Mouse (Mus musculus): ENCODE measurements around the gene Txndc2.

Gene Txndc2

DNA sequence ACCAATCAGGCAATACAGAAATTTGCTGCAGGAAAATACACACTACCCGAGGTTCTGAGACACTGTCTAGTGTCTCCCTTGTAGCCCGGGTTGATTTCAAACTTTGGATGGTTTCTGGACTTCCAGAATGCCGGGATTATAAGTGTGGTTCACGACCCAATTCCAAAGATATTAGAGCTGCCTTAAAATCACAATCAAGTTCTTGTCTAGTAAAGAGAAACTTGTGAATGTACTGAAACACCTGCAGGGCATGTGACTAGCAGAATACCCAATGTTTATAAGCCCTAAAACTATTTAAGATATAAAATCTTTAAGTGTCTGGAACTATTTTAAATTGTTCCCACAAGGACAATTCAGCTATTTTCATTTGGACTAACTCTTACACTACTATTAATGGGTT lies 30.2 kb downstream of the Txndc2 start:
- no peak for DNase-seq

- no peak for DNase-seq
These were observed 33.2 kb downstream of the Txndc2 start for GRCm38 (mm10) chr17:65608743-65609142.

DNA sequence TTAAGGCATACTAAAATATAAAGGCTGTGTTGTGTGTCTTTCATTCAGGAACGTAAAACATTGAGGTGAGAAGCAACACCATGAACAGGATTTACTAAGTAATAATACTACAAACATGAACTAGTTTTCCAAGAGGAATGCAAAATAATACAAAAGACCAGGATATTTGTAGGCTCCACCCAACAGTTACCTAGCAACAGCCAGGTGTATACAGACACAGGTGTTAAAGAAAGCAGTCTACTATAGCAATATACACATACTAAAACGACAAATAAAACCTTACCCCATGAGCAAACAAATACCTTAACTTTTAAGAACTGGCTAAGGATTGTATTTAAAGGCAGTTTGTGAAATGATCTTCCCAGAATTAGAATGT lies 33.7 kb downstream of the Txndc2 start:
- no peak for DNase-seq

DNA sequence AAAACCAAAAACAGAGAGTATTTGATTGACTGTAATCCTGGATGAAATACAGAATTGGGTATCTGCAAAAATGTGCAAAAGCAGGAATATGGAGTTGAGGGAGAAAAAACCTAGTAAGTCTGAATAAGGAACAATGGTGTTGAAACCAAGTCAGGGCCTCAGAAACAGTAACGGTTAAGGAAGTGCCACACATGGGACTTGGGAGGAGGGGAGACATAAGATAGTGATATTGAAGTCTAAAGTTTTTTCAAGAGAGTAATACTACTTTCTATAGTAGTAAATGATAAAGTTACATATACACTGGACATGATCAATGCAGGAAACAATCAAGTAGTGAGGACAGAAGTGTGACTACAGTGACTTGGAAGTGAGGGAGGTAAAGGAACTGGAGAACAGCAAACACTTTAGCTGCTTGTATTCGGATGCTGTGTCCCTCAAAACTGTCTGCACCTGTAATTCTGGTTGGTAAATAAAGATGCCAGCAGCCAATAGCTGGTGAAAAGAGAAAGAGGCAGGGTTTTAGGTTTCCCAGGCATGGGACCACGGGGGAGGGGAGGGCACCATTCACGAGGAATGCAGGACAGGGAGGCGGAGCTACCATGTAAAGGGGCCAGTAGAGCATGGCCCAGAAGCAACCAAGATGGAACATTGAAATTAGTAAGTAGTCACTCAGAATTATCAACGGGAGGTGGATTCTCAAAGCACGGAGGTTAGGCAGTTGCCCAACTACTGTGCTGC lies 34.2 kb downstream of the Txndc2 start:
- no peak for DNase-seq

DNA sequence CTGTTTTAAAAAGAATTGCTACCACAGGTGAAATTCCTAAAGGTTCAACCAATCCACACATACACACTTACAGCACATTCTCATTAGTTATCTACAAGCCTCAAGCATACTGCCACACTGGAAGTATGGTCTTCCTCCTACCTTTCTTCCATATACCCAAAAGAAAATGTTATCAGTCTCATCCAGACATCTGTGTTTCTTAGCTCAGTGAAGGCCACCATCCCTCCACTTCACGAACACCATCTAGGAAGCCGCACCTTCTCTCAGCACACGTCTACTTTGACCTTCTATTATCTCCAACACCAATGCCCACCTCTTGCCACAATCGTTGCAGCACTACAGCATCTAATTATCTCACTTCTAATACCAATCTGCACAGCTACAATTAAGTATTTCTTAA lies 36.0 kb downstream of the Txndc2 start:
- no peak for DNase-seq

GRCm38 (mm10) chr17:65604892-65605291 lies 37.1 kb downstream of the Txndc2 start:
- DNase-seq: no peak

GRCm38 (mm10) chr17:65604315-65604714 lies 37.7 kb downstream of the Txndc2 start:
- DNase-seq: no peak

DNA sequence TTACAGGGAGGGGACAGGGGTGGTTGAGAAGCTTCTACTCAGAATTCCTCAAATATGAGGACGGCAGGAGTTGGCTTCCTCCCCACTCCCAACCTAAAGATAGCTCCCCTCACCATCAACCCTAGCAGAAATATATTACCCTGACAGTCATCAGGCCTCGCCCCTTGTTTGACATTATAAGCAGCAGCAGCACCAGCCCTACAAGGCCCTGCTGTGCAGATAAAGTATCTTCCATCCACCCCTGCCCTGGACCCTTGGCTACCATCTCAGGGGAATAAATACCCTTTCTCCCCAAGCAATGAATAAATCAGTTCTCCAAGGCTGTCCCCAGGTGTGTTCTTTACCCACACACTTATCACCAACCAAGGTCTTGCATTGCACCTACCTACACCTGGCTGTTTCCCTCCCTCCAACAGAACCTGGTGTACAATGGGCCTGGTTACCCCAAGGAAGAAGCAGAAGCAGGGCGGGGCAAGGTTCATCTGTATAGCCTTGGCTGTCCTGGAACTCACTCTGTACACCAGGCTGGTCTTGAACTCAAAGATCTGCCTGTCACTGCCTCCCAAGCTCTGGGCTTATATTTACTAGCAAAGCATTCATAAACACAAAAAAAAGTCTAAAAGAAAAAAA lies 44.0 kb downstream of the Txndc2 start:
- DNase-seq: no peak

- no peak for DNase-seq
These were observed 47.3 kb downstream of the Txndc2 start for GRCm38 (mm10) chr17:65594687-65595086.

All from heart, adult 11 months (tissue).